Mouse (Mus musculus): ENCODE measurements around the gene Rpl23a.
"Not testable (repeated sequence)": the region's sequence is repeated elsewhere in the genome, so short reads cannot be mapped to it uniquely, and the experiment has no call there.

The Rpl23a gene

DNA sequence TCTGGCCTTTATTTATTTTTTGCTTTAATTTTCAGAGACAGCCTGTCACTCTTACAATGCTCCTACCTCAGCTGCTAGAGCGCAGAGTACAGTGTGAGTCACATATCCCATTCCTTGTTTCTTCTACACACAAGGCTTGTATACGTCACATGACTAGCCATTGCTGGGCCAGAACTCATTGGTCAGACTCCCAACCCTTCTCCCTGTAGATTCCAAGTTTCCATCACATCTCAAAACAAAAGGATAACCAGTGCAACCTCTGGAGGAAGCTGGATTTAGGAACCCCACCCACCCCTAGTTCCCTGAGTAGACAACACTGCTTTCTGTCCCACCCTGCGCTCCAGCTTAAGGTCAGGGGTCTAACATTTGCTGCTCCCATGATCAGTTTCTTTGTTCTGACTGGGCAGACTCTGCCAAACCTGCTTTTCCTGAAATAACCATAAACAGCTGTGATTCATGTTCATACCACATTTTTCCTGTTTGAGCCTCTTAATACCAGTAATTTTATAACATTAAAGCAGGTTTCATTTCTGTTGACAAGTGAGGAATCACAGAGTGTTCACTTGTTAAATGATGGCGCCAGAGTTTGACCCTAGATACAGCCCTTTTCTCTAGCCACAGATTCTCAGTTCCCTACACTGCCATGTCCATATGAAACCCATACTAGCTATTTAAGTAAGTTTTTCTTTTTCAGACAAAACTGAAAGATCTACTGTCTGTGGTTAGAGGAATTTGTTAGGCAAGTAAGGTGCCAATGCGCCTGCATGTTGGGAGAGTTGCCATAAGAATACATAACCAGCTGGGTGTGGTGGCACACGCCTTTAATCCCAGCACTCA is 36.5 kb downstream of the Rpl23a start:
- no peak for DNase-seq (ENCODE audit: extremely low spot score, low spot score)

DNA sequence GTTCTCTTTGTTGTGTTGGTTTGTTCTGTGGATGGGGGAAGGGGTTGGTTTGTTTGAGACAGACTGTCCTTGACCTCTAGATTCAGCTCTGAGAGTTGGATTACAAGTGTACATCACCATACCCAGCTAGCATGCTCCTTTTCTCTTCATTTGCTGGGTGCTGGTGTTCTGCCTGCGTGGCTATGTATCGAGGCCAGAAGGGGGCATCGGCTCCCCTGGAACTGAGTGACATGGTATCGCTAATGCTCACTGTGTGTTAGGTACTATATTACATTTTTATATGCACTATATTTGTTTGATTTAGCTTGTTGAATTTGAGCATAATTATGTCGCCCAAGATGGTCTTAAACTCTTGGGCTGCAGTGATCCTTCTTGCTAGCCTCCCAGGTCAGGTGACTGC is 37.2 kb downstream of the Rpl23a start:
- DNase-seq (ENCODE audit: extremely low spot score, low spot score), result no peak

DNA sequence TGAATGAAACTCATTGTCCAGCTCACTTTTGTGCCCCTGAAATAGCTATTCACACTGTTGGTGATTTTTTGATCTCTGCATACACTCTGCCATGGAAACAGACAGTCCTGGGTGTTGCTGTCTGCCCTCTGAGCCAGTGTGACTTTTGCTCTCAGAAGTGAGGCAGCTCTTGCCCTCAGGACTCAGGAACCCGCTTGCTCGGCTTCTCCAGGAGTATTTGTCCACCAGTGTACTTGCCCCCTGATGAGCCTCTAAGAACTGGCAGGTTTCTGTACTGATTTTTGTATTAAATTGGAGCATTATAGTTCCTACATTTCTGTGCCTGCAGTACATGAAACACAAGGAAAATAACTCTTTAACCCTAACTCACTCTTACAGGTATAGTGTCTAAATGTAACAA is 39.9 kb downstream of the Rpl23a start:
- DNase-seq (ENCODE audit: extremely low spot score, low spot score), result no peak

DNA sequence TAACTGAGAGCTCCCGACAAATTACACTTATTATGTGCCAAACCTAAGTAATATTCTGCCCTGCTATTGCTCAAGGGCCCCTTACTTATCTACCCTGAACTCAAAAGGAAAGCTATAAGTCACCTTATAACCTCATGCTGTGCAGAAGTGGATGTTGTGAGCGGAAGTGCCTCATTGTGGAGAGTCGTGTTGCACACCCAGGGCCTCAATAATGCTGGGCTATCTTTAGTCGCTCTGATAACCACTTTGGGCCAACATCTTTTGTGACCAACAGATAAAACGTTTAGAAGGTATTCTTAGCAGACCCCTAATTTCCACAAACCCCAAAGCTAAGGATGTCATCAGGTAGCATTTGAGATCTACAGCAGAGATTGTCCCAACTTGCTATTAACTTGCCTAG is 42.7 kb downstream of the Rpl23a start:
- no peak for DNase-seq (ENCODE audit: extremely low spot score, low spot score)

DNA sequence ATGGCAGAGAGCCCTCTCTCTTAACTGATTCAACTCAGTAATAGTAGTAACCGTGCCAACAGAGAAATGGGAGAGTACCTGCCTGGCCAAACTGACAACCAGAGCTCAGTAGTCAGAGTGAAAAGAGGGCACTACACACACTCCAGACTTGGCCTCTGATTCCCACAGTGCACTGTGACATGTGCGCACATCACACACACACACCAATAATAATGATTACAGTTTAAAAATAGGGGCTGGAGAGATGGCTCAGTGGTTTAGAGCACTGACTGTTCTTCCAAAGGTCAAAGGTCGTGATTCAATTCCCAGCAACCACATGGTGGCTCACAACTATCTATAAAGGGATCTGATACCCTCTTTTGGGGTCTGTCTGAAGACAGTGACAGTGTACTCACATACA is 45.4 kb downstream of the Rpl23a start:
- DNase-seq (ENCODE audit: extremely low spot score, low spot score), result no peak

DNA sequence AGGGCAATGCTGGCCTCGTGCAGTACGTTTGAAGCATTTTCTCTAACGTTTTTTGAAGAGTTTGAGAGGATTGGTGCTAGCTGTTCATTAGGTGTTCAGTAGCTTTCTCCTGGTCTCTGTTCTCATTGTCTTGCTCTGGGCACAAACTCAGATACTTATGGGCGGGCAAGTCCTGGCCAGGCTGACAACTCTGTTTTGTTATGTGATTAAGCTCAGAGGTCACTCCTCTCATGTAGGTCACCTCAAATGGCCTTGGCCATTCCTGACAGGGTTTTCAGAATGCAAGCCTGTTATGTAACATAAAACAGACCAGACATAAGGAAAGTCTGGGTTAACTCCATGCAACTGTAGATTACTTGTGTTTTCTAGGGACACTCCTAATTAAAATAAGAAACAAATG is 45.8 kb downstream of the Rpl23a start:
- no peak for DNase-seq (ENCODE audit: extremely low spot score, low spot score)

DNA sequence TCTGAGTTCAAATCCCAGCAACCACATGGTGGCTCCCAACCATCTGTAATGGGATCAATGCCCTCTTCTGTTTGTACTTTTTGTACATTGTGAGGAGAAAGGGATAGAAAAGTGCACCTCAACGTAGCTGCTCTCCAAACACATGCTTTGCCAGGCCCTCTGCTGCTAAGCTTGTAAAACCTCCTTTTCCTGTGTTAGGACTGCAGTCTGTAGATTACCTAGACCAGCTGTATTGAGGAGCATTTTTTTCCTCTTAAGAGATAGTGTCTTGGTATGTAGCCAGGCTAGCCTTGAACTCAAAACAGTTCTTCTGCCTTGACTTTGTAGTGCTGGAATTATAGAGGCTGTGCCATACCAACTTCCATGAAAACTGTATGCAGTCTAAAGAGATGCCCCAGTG is 47.3 kb downstream of the Rpl23a start:
- no peak for DNase-seq (ENCODE audit: extremely low spot score, low spot score)

DNA sequence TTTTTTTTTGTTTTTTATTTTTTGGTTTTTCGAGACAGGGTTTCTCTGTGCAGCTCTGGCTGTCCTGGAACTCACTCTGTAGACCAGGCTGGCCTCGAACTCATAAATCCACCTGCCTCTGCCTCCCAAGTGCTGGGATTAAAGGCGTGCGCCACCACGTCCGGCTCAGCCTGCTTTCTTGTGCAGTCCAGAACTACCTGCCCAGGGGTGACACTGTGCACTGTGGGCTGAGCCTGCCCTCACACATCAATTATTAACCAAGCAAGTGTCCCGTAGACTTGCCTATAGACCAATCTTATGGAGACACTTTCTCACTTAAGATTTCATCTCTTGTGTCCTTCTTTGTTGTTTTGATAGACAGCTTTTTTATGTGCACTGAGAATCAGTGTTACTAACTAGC is 48.1 kb downstream of the Rpl23a start:
- not testable (repeated sequence) for DNase-seq (ENCODE audit: extremely low spot score, low spot score)

DNA sequence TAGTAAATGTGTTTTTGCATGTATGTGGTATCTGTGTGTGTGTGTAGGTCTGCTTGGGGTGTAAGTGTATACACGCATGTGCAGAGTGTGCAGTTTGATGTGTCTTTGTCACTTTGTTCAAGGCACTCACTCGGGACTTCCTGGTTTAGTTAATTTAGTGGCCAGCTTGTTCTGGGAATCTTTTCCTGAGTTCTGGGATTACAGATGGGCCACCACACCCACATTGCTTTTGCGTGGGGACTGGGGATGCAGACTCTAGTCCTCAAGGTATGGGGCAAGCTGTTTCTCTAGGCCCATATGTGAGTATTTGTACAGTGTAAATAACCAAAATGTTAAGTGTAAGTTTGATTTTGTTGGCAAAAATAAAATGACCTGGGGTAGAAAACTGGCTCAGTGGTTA is 49.0 kb downstream of the Rpl23a start:
- DNase-seq (ENCODE audit: extremely low spot score, low spot score), result no peak

DNA sequence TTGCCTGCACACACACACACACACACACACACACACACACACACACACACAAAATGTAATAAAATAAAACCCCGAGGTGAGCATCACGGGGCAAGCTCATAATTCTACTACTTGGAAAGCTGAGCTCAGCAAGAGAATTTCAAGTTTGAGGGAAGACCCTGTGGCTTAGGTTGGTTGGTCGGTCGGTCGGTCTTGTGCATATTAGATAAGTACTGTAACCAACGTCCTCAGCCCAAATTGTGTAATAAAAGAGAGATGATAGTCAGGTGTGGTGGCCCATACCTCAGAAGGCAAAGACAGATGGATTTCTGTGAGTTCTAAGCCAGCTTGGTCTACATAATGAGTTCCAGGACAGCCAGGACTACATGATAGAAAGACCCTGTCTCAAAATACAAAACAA is 49.5 kb downstream of the Rpl23a start:
- DNase-seq (ENCODE audit: extremely low spot score, low spot score), result no peak
